Mouse (Mus musculus): ENCODE results near the gene Vwf.

- no peak for TF ChIP-seq CTCF (IDR thresholded peaks at IDR 0.05)
- no peak for TF ChIP-seq EP300 (IDR thresholded peaks at IDR 0.05)
Measured at GRCm38 (mm10) chr6:125585579-125585978, 39.0 kb downstream of the Vwf start.

All from lung, postnatal 0 days (tissue).